Mouse (Mus musculus) left cerebral cortex, adult 2 months (tissue): ENCODE measurements around the gene Sik3. TPM values are rescaled to one million over a fixed set of nuclear protein-coding genes. Genes with fewer than 3 reads are reported as not detected.

Source experiments
- DNase-seq, 2 experiments: peaks; one replicate each; pipeline ENCODE4 v3.0.0; 2021 to 2022; ENCODE audit warnings: low spot score in 2 of 2, mixed read lengths in 1 of 2; ENCODE audit errors: extremely low spot score in 1 of 2
- H3K27ac ChIP-seq: fragments of 200-600 bp; 2 replicates; pipeline ENCODE4 v1.8.1; 2022
- H3K4me3 ChIP-seq: fragments of 200-600 bp; 2 replicates; pipeline ENCODE4 v1.8.1; 2022
- CTCF ChIP-seq: fragments of 200-600 bp; IDR thresholded peaks from 2 replicates; pipeline ENCODE4 v1.8.1; 2022; ENCODE audit warnings: antibody characterized with exemption, mild to moderate bottlenecking, moderate library complexity
- intact Hi-C: fragments of 180-260 bp; cut with DNase I; formaldehyde crosslinking; loops from one replicate; pipeline ENCODE4 v1.15.1; 2025
- total RNA-seq, 2 experiments: library from RNA; stranded (reverse); gene quantifications; 2 replicates each; pipeline ENCODE4 v1.2.3; 2021

Sik3 gene
- total RNA-seq, 2 experiments from 2014 or later, result 122 to 127 TPM

DNA sequence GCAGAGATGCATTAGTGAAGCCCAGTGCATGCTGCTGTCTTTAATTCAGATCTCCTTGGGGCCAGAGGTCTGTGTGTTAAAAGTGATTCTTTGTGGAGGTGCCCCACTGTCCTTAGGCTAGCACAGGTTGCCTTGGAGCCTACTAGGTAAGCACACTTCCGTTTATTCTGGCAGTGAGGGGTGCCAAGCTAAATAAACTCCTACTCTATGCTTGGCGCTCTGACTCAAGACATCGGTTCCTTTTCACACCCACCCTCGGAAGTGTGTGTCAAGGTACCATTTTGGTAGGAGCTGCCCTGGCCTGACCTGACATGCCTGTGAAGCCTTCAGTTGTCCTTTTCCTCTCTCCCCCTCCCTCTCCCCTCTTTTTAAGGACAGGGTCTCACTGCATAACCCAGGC is 201.7 kb downstream of the Sik3 start:
- TF ChIP-seq CTCF, result no peak
- intact Hi-C loops, result no loop called here
- DNase-seq, result no peak
- Histone ChIP-seq H3K4me3 (no peak overlapping the region), H3K27ac (no peak overlapping the region)

DNA sequence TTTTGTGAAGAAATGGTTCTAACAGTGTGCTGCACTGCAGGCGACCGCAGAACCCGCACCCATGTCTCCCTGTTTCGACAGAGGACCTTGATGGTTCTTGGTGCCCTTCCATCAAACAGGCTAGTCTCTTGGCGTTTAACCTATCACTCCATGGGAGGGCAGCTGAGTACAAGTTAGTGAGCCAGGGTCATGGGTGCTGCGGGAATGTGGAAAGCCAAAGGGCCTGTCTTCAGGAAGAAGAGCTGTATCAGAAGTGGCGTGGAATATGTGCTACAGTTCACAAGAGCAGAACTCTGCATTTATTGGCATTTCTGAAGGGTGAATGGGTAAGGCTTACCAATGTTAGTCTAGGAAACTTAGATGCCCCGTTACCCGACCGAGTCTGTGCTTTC is 202.3 kb downstream of the Sik3 start:
- DNase-seq, result no peak
- H3K4me3 ChIP-seq, result no peak overlapping the region
- intact Hi-C loops, result loop anchor here (1.0 kb wide), 1 partner anchor 132 kb away; no protein-coding TSS in a partner anchor
- no peak for TF ChIP-seq CTCF
- no peak overlapping the region for H3K27ac ChIP-seq

DNA sequence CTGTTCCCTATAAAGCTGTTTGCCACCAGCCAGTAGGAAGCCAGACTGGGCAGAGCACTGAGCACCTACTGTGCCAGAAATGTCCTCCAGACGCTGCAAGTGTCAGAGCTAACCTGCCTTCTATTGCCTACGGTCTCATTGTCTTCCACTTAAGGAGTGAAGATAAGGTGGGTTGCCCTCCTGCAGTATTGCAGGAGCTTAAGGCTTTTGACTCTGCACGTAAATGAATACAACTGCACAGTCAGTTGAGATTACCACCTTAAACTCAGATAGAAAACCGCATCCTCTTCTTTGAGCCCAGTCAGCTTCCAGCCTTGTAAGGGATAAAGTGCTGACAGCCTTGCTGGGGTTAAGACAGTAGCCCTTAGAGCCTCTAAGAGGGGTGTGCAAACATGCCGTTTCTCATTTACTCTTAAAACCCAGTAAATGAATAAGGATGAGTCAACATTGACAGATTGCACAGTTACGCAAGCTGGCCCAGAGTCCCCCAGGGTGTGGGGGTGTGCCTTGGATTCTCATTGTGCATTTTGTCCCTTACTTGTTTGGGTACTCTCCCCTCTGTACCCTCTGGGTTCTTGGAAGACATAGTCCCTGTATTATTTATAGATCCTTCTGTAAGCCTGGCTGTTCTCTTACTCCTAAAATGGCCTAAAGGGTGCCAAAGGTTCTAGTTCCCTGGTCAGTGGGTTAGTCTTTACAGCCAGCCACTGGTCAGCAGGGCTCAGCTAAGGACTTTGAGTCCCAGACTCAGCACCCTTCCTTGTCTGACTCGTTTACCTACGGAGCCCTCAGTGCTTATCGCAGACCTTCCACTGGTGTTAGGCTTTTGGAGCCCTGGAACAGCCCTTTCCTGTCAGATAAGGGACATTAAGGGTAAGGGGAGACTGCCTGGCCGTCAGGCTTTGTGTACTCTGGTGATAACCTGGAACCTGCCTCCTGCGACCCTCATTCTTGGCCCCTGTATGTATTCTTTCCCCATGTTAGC is 203.0 kb downstream of the Sik3 start:
- no peak overlapping the region for H3K4me3 ChIP-seq
- intact Hi-C loops, result loop anchor here (1.0 kb wide), 1 partner anchor 132 kb away; no protein-coding TSS in a partner anchor
- DNase-seq, result peak in 1 of 2 experiments; percentile 39
- TF ChIP-seq CTCF, result no peak
- H3K27ac ChIP-seq, result no peak overlapping the region

DNA sequence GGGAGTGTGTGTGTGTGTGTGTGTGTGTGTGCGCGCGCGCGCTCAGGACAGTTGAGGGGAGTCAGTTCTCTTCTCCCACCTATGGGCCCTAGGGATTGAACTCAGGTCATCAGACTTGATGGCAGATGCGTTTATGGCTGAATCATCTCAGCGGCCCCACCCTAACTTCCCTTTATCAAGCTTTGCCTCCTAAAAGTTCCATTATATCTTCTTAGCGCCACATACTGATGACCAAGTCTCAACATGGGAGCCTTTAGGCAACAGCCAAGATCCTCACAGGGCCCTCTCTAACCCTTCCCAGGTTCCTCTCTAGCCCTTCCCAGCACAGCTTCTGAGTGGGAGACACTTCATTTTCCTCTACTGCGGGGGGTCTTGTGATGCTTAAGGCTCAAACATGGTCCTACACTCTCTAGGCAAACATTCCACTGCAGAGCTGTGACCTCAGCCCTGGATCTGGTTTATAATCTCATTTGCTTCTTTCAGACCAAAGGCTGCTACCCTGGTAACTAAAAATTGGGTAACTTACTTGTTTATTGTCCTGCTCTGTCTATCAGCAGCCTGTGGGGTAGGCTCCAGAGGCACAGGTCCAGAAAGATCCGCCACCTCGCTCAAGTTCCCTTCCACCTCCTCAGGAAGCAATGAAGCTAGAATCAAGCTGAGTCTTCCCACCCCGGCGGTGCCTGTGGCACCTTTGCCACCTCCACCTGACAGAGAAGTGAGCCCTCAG is 204.3 kb downstream of the Sik3 start:
- intact Hi-C loops, result no loop called here
- Histone ChIP-seq H3K4me3 (no peak overlapping the region), H3K27ac (no peak overlapping the region)
- no peak for DNase-seq
- TF ChIP-seq CTCF, result no peak

DNA sequence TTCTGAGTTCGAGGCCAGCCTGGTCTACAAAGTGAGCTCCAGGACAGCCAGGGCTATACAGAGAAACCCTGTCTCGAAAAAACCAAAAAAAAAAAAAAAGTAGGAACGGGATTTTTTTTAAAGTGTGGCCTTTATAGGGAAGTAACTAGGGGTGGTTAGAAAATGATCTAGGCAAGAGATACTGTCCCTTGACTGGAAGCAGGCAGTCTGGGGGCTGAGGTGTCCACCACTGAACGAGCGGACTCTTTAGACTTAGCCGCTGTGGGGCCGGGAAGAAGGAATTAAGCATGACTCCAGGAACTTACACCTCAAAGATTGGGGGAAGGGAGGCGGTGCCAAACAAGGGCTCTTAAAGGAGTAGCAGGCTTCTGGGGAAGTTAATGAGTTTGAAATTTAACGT is 205.6 kb downstream of the Sik3 start:
- TF ChIP-seq CTCF, result no peak
- Histone ChIP-seq H3K27ac (no peak overlapping the region), H3K4me3 (no peak overlapping the region)
- intact Hi-C loops, result no loop called here
- no peak for DNase-seq

DNA sequence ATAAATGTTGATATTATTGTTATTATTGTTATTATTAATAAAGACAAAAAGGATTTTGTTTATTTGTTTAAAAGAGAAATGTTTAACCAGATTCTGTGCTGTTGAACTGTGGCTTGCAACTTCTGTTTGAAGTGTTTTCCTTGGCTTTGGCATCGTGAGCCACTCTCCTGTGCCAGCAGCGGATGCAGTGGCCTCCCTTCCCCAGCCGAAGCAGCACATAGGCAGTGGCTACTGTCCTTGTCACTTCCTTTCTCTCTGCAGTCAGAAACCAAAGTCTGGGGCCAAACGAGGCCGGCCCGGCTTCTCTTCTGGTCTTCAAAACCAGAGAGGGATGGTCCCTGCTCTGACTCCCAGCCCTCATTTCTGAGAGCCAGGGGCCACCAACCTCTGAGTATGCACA is 210.5 kb downstream of the Sik3 start:
- Histone ChIP-seq H3K27ac (no peak overlapping the region), H3K4me3 (no peak overlapping the region)
- DNase-seq, result no peak
- intact Hi-C loops, result no loop called here
- no peak for TF ChIP-seq CTCF

DNA sequence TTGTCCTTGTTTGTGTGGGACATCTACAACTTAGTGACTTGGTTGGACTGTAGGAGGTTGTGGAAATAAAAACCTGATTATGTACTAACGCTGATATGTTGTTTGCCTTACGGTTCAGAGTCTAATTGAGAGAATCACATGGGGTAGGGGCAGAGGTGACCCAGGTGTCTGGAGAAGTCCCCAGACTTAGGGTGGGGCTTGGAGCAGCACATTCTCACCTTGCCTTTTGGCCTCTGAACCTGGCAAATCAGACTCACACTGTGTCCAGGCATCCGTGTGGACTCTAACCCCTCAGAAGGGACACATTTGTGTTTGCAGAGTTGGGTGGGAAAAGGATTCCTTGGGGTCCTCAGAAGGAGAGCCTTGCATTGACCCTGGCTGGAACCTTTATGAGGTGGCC is 211.5 kb downstream of the Sik3 start:
- Histone ChIP-seq H3K4me3 (no peak overlapping the region), H3K27ac (no peak overlapping the region)
- no peak for DNase-seq
- intact Hi-C loops, result no loop called here
- TF ChIP-seq CTCF, result no peak

DNA sequence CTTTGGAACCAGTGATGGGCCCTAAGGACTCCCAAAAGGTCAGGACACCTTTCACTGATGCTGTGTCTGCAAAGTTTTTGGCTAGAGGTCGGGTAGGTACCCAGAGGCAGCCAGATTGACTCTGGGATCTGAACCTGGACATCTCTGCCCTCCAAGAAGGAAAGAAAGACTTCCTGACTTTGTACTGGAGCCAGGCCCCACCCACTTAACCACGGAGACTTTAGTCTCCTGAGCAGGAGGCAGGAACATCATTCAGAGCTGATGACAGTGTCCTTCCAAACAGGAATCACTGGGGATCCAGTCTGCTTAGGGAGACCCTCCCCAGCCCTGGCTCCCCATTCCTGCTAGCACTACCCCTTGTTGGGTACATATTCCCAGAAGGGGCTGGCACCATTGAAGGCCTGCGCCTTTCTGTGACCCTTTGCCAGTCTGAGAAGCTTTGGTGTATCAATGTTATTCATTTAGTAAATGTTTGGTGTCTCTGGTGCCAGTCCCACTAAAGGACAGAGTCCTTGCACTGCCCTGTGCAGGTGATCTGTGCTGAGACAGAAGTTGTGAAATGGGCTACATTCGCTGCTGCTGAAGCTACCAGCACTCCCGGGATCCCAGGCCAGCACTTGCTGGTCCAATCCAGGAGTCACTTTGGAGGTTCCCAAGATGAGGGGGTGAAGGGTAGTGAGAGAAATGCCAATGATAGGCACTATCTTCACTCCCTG is 212.5 kb downstream of the Sik3 start:
- intact Hi-C loops, result no loop called here
- Histone ChIP-seq H3K4me3 (no peak overlapping the region), H3K27ac (no peak overlapping the region)
- no peak for DNase-seq
- TF ChIP-seq CTCF, result no peak

DNA sequence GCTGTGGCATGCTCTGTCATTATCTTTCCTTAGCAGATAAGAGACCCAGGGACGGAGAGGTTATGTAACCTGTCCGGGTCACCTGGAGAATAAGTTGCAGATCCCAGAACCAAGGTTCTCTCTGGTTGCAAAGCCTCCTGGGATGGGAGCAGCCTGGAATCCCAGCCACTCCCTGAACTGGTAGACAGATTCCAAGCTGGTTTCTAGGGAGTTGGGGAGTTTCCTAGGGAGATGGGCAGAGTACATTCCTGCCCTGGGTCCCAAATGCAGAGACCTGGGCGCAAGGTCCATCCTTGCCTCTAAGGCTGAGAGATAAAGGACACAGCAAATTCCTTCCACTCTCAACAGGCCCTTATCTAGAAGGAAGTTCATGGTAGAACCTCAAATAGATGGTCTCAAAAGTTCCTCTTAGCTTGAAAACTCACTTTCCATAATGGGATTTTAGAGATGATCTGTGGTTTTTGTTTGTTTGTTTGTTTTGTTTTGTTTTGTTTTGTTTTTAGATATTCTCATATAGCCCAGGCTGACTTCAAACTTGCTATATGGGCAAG is 214.5 kb downstream of the Sik3 start:
- TF ChIP-seq CTCF, result no peak
- Histone ChIP-seq H3K4me3 (no peak overlapping the region), H3K27ac (no peak overlapping the region)
- intact Hi-C loops, result no loop called here
- DNase-seq, result no peak

DNA sequence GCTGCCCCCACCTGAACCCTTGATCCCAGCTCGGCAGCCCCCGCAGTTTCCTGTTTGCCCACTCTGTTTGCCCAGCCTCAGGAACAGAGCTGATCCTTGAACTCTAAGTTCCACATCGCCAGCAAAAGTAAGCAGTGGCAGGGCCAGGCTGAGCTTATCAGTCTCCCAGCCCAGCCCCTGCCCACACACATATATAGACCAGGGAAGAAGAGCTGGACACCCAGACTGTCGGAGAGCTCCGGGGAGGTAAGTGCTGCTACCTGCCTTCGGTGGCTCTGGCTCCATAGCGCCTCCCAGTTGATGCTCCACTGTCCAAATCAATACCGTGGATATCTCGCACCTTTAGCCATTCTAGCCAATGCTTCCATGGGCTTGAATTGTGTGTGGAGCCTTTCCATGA is 215.9 kb downstream of the Sik3 start, which contains the start of gene Apoa1:
Apoa1 (plus strand) TSS at position 90 of the 400 bp plus-strand sequence.
- TF ChIP-seq CTCF, result no peak
- H3K27ac ChIP-seq, result no peak within 1 kb of the TSS
- H3K4me3 ChIP-seq, result no peak within 1 kb of the TSS
- no peak for DNase-seq
- intact Hi-C loops, result no loop called here

DNA sequence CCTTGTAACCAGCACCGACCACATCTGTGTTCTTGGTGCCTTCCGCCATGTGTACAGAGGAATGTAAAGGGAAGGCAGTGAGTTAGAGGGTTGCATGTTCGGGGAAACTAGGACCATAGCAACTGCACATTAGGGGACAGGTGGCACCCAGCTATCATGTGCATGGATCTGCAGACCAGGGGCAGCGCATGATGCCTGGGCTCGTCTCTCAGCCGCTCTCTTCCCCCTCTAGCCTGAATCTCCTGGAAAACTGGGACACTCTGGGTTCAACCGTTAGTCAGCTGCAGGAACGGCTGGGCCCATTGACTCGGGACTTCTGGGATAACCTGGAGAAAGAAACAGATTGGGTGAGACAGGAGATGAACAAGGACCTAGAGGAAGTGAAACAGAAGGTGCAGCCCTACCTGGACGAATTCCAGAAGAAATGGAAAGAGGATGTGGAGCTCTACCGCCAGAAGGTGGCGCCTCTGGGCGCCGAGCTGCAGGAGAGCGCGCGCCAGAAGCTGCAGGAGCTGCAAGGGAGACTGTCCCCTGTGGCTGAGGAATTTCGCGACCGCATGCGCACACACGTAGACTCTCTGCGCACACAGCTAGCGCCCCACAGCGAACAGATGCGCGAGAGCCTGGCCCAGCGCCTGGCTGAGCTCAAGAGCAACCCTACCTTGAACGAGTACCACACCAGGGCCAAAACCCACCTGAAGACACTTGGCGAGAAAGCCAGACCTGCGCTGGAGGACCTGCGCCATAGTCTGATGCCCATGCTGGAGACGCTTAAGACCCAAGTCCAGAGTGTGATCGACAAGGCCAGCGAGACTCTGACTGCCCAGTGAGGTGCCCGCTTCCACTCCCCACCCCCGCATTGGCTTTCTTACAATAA is 217.2 kb downstream of the Sik3 start:
- intact Hi-C loops, result loop anchor here (1.0 kb wide), 1 partner anchor 245 kb away; no protein-coding TSS in a partner anchor
- H3K27ac ChIP-seq, result peak overlapping the region; percentile 78
- DNase-seq, result peak; percentile 87 to 90
- H3K4me3 ChIP-seq, result peak overlapping the region; percentile 52
- peak; percentile 90 for TF ChIP-seq CTCF
